Mouse (Mus musculus): ENCODE data around the gene Pcdh9. TPM values are rescaled to one million over a fixed set of nuclear protein-coding genes. Genes with fewer than 3 reads are reported as not detected.

Gene Pcdh9
- polyA plus RNA-seq, 1 experiment from 2014 or later, result 24.1 TPM

DNA sequence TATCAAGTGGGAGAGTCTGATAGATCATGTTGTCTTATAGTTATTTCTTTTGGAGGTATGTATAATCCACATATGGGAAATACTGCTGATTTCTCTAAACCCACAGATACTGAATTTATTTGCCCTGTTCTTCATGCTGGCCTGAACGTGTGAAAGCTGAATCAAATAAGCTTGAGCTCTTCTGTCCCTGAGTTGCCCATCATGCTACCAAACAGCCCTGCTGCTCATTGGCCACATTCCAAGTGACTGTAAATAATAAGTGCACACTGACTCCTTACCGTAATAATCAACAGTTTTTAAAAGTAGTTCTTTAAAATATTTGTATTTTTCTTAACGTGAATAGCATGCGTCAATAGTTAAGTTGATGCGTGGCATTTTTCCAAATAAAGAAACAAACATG lies 370.3 kb downstream of the Pcdh9 start:
- 88% methylated on average over 5 of the region's 5 CpGs for WGBS
- no peak for DNase-seq (ENCODE audit: low spot score)
- Histone ChIP-seq H3K9me3 (replicated peaks) (no peaks in the 10 kb centered on the region), H3K27me3 (ENCODE audit: low read depth, poor library complexity, severe bottlenecking) (no peaks in the 10 kb centered on the region), H3K27ac (replicated peaks) (no peak overlapping the region), H3K4me3 (no peak overlapping the region), H3K36me3 (no peaks in the 10 kb centered on the region), H3K4me1 (peaks cover 8% of the 10 kb centered on the region; the same call in 1 of the 2 replicates)

GRCm38 (mm10) chr14:93516679-93517078 lies 373.8 kb downstream of the Pcdh9 start:
- H3K27me3 ChIP-seq (ENCODE audit: low read depth, poor library complexity, severe bottlenecking), result no peaks in the 10 kb centered on the region
- no peak for DNase-seq (ENCODE audit: low spot score)
- H3K27ac ChIP-seq (replicated peaks), result no peak overlapping the region
- H3K4me1 ChIP-seq, result no peaks in the 10 kb centered on the region
- no peaks in the 10 kb centered on the region for H3K36me3 ChIP-seq
- 87% methylated on average over 3 of the region's 3 CpGs for WGBS
- no peak overlapping the region for H3K4me3 ChIP-seq
- no peaks in the 10 kb centered on the region for H3K9me3 ChIP-seq (replicated peaks)

GRCm38 (mm10) chr14:93506107-93506506 lies 384.4 kb downstream of the Pcdh9 start:
- DNase-seq (ENCODE audit: low spot score), result no peak
- no peaks in the 10 kb centered on the region for H3K9me3 ChIP-seq (replicated peaks)
- no peaks in the 10 kb centered on the region for H3K36me3 ChIP-seq

DNA sequence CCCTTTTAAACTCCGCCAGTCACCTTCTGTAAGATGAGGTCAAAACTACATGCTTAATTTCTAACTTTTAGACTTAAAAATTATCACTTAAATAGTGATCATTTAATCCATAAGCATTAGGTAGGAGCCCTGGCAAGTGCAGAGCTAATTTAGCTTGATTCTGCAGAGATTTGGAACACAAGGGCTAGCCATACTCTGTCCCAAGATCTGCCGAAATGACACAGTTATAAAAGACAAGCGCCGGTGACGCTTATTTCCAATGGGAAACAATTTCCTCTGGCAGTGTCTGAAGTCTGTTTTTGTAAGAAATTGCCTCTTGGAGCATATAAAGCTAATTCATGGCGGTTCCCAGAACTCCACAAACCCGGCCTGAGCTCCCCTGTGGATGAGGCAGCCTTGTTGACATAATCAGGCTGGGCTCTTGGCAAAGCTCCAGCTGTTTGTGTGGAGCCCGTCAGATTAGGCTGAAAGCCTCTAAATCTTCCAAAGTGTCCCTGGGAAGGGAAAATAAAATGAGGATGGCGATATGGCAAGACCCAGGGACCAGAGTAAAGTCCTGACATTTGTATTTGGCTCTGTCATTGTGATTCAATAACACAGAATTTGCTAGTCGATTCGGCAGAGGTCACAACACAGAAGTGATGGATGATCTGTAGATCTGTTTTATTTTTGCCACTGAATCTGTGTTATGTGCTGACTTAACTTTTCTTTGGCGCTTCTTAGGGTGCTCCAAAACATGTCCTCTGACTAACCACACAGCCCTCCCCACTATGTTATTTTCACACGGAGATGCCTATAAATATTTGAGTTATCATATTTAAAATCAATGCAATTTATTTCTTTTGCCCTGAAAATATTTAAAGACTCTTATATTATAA lies 391.4 kb downstream of the Pcdh9 start:
- peak; percentile 31 for DNase-seq (ENCODE audit: low spot score)
- Histone ChIP-seq H3K27ac (replicated peaks) (no peak overlapping the region), H3K4me1 (peaks cover 9% of the 10 kb centered on the region), H3K27me3 (ENCODE audit: low read depth, poor library complexity, severe bottlenecking) (no peaks in the 10 kb centered on the region), H3K36me3 (no peaks in the 10 kb centered on the region), H3K9me3 (replicated peaks) (no peaks in the 10 kb centered on the region), H3K4me3 (no peak overlapping the region)
- 46% methylated on average over 13 of the region's 13 CpGs for WGBS

More at GRCm38 (mm10) chr14:93506107-93506506, 384.4 kb downstream of the Pcdh9 start:
- Histone ChIP-seq H3K27ac (replicated peaks) (no peak overlapping the region), H3K27me3 (ENCODE audit: low read depth, poor library complexity, severe bottlenecking) (no peaks in the 10 kb centered on the region), H3K4me1 (no peaks in the 10 kb centered on the region), H3K4me3 (no peak overlapping the region)

DNA sequence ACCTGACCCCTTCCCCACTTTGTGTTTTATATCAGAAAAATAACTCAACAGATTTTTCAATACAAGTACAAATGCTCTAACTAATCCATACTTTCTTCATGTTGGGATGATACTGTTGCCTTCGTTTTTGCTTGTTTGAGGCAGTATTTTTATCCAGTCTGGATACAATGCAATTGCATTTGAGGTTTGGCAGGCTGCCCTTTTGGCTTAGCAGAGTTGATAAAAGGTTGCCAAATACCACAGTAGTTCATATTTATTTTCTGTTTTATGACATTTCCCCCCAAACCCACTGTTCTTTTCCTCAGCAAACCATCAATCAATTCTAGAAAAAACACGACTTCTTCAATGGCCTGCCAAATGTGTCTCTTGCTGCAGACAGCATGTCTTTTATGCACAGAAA lies 415.5 kb downstream of the Pcdh9 start:
- no peak overlapping the region for H3K4me3 ChIP-seq
- H3K36me3 ChIP-seq, result no peaks in the 10 kb centered on the region
- H3K27ac ChIP-seq (replicated peaks), result no peak overlapping the region
- DNase-seq (ENCODE audit: low spot score), result no peak
- H3K27me3 ChIP-seq (ENCODE audit: low read depth, poor library complexity, severe bottlenecking), result no peaks in the 10 kb centered on the region
- 83% methylated on average over 2 of the region's 2 CpGs for WGBS
- no peaks in the 10 kb centered on the region for H3K4me1 ChIP-seq
- no peaks in the 10 kb centered on the region for H3K9me3 ChIP-seq (replicated peaks)

GRCm38 (mm10) chr14:93472494-93472893 lies 418.0 kb downstream of the Pcdh9 start:
- no peak for DNase-seq (ENCODE audit: low spot score)
- no peak overlapping the region for H3K4me3 ChIP-seq
- H3K27me3 ChIP-seq (ENCODE audit: low read depth, poor library complexity, severe bottlenecking), result no peaks in the 10 kb centered on the region
- H3K27ac ChIP-seq (replicated peaks), result no peak overlapping the region
- no peaks in the 10 kb centered on the region for H3K9me3 ChIP-seq (replicated peaks)
- H3K4me1 ChIP-seq, result no peaks in the 10 kb centered on the region
- no peaks in the 10 kb centered on the region for H3K36me3 ChIP-seq
- 91% methylated on average over 8 of the region's 8 CpGs for WGBS

DNA sequence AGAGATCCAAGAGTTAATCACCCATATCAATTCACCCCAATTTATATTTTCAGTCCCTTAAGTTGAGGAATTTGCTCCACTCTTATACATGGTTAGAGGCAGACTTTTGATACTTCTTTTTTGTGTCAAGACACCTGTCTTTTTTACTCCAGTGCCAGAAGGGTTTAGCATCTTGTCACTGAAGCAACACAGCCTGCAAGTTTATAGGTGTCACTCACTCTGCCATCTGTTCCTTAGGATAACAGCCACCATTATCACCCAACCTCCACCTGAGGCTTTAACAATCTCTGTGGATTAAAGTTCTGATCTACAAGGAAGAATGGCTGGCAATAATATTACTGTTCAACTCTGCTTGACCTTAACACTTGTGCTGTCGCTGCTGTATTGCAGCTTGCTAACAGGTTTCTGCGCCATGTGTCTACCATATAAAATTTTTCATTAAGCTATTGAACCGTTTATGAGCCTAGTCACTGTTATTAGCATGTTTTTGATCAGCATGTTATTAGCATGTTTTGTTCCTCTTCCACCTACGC lies 427.1 kb downstream of the Pcdh9 start:
- Histone ChIP-seq H3K27ac (replicated peaks) (no peak overlapping the region), H3K9me3 (replicated peaks) (no peaks in the 10 kb centered on the region), H3K4me3 (no peak overlapping the region), H3K36me3 (no peaks in the 10 kb centered on the region), H3K4me1 (no peaks in the 10 kb centered on the region), H3K27me3 (ENCODE audit: low read depth, poor library complexity, severe bottlenecking) (no peaks in the 10 kb centered on the region)
- no peak for DNase-seq (ENCODE audit: low spot score)
- 90% methylated on average over 4 of the region's 4 CpGs for WGBS

- Histone ChIP-seq H3K27me3 (ENCODE audit: low read depth, poor library complexity, severe bottlenecking) (no peaks in the 10 kb centered on the region), H3K4me1 (no peaks in the 10 kb centered on the region), H3K9me3 (replicated peaks) (no peaks in the 10 kb centered on the region), H3K4me3 (no peak overlapping the region), H3K36me3 (no peaks in the 10 kb centered on the region), H3K27ac (replicated peaks) (no peak overlapping the region)
- DNase-seq (ENCODE audit: low spot score), result no peak
- WGBS, result 91% methylated on average over 5 of the region's 5 CpGs
Measured at GRCm38 (mm10) chr14:93450930-93451665, 439.4 kb downstream of the Pcdh9 start.

- Histone ChIP-seq H3K4me1 (no peaks in the 10 kb centered on the region), H3K4me3 (no peak overlapping the region), H3K36me3 (no peaks in the 10 kb centered on the region), H3K27ac (replicated peaks) (no peak overlapping the region), H3K9me3 (replicated peaks) (no peaks in the 10 kb centered on the region), H3K27me3 (ENCODE audit: low read depth, poor library complexity, severe bottlenecking) (no peaks in the 10 kb centered on the region)
- no peak for DNase-seq (ENCODE audit: low spot score)
- 79% methylated on average over 2 of the region's 2 CpGs for whole genome bisulfite sequencing
Measured at GRCm38 (mm10) chr14:93441852-93442251, 448.6 kb downstream of the Pcdh9 start.

DNA sequence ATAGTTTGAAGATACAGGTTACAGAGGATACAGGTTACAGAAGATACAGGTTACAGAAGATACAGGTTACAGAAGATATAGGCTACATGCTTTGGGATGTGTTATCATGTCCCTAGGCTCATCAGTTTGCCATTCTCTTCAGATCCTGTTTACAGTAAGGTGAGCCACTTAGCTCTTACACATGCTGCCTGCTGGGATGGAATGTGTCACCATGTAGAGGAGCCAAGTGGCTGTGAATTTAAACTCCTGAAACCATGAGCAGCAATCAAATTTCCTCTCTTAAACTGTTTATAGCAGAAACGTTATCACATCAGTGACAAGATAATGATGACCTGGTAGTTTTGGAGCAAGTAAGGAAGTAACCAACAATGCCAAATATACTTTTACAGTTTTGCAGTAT lies 453.3 kb downstream of the Pcdh9 start:
- Histone ChIP-seq H3K27me3 (ENCODE audit: low read depth, poor library complexity, severe bottlenecking) (no peaks in the 10 kb centered on the region), H3K4me3 (no peak overlapping the region), H3K27ac (replicated peaks) (no peak overlapping the region), H3K36me3 (no peaks in the 10 kb centered on the region), H3K9me3 (replicated peaks) (no peaks in the 10 kb centered on the region), H3K4me1 (no peaks in the 10 kb centered on the region)
- no peak for DNase-seq (ENCODE audit: low spot score)
- 73% methylated on average over 1 of the region's 1 CpGs for WGBS

GRCm38 (mm10) chr14:93416752-93417151 lies 473.7 kb downstream of the Pcdh9 start:
- DNase-seq (ENCODE audit: low spot score), result no peak
- Histone ChIP-seq H3K4me1 (0 out of 2 replicates have a peak, but pooled peaks cover 2% of the 10 kb centered on the region), H3K27me3 (ENCODE audit: low read depth, poor library complexity, severe bottlenecking) (no peaks in the 10 kb centered on the region), H3K36me3 (no peaks in the 10 kb centered on the region), H3K27ac (replicated peaks) (no peak overlapping the region), H3K9me3 (replicated peaks) (no peaks in the 10 kb centered on the region), H3K4me3 (no peak overlapping the region)
- 53% methylated on average over 3 of the region's 3 CpGs for WGBS

DNA sequence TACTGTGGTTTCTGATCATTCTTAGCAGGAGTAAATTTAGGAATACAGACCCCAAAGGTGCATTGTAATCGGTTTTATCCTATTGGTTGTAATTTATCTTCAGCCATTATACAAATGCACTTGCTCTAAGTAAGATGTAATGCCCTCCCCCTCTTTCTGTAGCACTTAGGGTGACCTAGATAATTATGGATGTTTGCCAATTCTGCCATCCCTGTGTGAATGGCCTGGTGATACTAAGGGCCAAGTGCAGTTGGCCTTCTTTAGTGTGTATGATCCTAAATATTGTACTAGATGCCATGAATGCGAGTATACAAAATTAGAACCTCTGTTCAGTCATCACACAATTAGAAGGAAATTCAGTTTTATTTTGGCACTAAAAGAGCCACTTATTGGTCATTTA lies 475.0 kb downstream of the Pcdh9 start:
- Histone ChIP-seq H3K27me3 (ENCODE audit: low read depth, poor library complexity, severe bottlenecking) (no peaks in the 10 kb centered on the region), H3K9me3 (replicated peaks) (no peaks in the 10 kb centered on the region), H3K36me3 (no peaks in the 10 kb centered on the region), H3K27ac (replicated peaks) (no peak overlapping the region), H3K4me3 (no peak overlapping the region), H3K4me1 (0 out of 2 replicates have a peak, but pooled peaks cover 2% of the 10 kb centered on the region)
- no peak for DNase-seq (ENCODE audit: low spot score)
- WGBS, result 94% methylated on average over 2 of the region's 2 CpGs

DNA sequence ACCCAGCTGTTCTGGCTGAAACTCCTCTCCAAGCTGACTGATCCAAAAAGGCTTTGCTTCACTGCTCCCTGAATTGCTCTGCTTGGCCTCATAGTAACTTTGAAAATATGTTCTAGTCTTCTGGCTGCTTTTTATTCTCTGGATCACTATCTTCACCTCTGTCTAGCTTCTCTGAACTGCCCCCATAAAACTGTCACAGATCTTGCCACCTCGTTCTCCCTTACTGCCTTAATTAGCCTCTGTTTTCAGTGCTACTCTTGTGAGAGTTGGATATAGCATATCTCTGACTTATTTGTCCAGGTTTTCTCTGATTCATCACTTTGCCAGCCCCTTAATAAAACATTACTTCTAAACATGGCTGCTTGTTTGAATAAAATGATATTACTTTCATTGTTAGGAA lies 481.2 kb downstream of the Pcdh9 start:
- Histone ChIP-seq H3K4me3 (no peak overlapping the region), H3K27ac (replicated peaks) (no peak overlapping the region), H3K4me1 (no peaks in the 10 kb centered on the region), H3K36me3 (no peaks in the 10 kb centered on the region), H3K9me3 (replicated peaks) (no peaks in the 10 kb centered on the region), H3K27me3 (ENCODE audit: low read depth, poor library complexity, severe bottlenecking) (no peaks in the 10 kb centered on the region)
- no peak for DNase-seq (ENCODE audit: low spot score)
- 93% methylated on average over 1 of the region's 1 CpGs for WGBS

Data from midbrain, embryonic 10.5 days (tissue).